Mouse (Mus musculus) left cerebral cortex, adult 2 months (tissue): ENCODE results near the gene Pbx1. TPM values are rescaled to one million over a fixed set of nuclear protein-coding genes. Genes with fewer than 3 reads are reported as not detected.

Source experiments
- DNase-seq, 2 experiments: peaks; one replicate each; pipeline ENCODE4 v3.0.0; 2021 to 2022; ENCODE audit warnings: low spot score in 2 of 2, mixed read lengths in 1 of 2; ENCODE audit errors: extremely low spot score in 1 of 2
- H3K27ac ChIP-seq: fragments of 200-600 bp; 2 replicates; pipeline ENCODE4 v1.8.1; 2022
- H3K4me3 ChIP-seq: fragments of 200-600 bp; 2 replicates; pipeline ENCODE4 v1.8.1; 2022
- CTCF ChIP-seq: fragments of 200-600 bp; IDR thresholded peaks from 2 replicates; pipeline ENCODE4 v1.8.1; 2022; ENCODE audit warnings: antibody characterized with exemption, mild to moderate bottlenecking, moderate library complexity
- intact Hi-C: fragments of 180-260 bp; cut with DNase I; formaldehyde crosslinking; loops from one replicate; pipeline ENCODE4 v1.15.1; 2025
- total RNA-seq, 2 experiments: library from RNA; stranded (reverse); gene quantifications; 2 replicates each; pipeline ENCODE4 v1.2.3; 2021

The Pbx1 gene
- total RNA-seq, 2 experiments from 2014 or later: 140 to 143 TPM

DNA sequence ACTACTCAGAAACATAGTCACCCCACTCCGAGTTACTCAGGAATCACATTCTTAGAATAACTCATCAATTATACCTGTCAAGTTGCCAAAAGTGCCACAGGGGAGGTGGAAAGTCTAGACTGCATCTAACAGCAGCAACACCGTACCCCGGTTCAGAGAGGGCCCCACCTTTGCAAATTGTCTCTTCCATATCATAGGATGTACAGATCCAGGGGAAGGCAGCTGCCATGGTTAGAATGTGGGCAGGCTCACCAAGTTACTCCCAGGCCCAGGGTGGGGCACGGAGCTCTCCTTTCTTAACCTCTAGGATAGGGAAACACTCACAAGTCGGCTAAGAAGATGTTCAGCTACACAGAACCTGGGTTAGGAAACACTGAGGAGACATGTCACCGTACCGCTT lies 29.4 kb downstream of the Pbx1 start:
- no peak overlapping the region for H3K27ac ChIP-seq
- intact Hi-C loops: no loop called here
- no peak for TF ChIP-seq CTCF
- DNase-seq: no peak
- no peak overlapping the region for H3K4me3 ChIP-seq

DNA sequence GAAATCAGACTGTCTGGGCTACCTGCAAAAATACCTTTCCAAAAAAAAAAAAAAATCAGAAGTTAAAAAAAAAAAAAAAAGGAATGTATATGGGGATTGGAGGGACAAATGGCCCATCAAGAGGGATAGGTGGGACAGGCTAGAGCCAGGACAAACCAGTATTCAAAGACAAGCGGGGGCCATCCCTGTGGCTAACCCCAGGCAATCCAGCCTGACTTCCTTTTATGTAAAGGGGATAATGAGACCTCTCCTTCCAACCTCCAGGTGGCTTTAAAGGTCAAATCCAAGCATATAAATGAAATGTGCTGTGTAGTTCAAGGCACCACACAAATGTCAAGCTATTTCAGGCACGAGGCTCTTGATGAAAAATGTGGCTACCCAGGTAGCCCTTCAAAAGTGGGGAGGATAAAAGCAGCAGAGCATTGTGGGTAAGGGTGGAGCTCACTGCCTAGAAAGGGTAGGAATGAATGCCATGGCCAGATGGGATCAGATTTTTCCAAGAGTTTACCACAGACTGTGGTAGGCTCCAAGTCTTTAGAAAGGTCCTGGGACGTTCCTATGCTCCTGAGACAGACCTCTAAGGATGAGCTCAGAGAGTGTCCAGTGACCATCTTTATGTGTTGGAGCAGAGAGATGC lies 36.4 kb downstream of the Pbx1 start:
- H3K4me3 ChIP-seq: no peak overlapping the region
- H3K27ac ChIP-seq: no peak overlapping the region
- TF ChIP-seq CTCF: no peak
- intact Hi-C loops: no loop called here
- no peak for DNase-seq

DNA sequence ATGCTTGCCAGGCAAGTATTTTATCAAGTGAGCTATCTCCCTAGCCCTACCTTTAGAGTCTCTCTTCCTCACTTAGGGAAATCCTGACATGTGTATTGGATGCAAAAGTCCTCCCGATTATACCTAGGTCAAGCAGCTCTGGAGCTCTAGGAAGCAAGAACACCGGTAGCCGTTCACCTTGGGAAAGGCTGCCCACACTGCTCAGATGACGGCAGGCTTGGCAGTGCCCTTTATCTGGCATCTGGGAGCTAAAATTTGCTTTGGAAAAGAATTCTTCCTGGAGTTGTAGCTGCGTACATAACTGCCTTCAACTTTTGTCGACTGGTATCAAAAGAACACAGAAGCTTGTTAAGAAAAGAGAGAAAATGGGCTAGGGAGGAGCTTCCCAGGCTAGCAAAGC lies 37.5 kb downstream of the Pbx1 start:
- intact Hi-C loops: no loop called here
- Histone ChIP-seq H3K27ac (peak overlapping the region; percentile 32; the same call in 1 of the 2 replicates), H3K4me3 (no peak overlapping the region)
- no peak for DNase-seq
- no peak for TF ChIP-seq CTCF

DNA sequence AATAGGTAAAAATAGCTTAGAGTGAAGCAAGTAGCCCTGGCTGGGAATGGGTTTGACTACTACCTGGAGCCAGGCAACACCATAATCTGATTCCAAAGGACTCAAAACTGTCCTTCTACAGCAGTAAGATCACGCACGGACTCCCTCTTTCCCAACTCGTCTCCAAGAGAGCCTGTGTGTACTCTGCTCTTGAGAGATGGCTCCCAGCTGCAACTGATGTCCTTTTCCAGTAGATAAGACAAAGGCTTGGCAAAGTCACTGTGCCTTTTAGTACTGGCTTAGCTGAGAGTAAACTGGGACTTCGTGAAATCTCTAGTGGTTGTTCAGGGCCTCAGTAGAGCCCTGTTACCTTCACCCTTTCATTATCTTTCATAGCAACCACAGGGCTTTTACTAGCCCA lies 38.6 kb downstream of the Pbx1 start:
- intact Hi-C loops: no loop called here

DNA sequence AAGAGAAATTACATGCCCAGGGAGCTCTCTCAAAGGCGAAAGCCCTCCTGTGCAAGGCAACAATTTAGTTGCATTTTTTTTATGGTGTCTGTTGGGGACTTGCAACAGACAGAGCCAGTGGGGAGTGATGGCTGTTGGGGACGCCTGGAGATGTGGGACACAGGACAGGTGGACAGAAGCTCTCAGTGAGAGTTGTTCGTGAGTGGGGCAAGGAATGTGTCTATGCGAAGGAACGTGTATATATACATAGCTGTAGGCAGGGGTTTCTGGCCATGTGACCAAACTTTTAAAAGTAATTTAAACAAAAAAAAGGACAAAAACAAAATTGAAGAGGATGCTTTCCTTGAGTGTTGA lies 39.6 kb downstream of the Pbx1 start:
- H3K4me3 ChIP-seq: no peak overlapping the region
- no peak for DNase-seq
- no peak for TF ChIP-seq CTCF
- intact Hi-C loops: no loop called here
- peak overlapping the region; percentile 69 for H3K27ac ChIP-seq

More for the DNA sequence above, 38.6 kb downstream of the Pbx1 start:
- no peak for TF ChIP-seq CTCF
- peak overlapping the region; percentile 44; the same call in 1 of the 2 replicates for H3K27ac ChIP-seq
- no peak overlapping the region for H3K4me3 ChIP-seq
- DNase-seq: no peak

DNA sequence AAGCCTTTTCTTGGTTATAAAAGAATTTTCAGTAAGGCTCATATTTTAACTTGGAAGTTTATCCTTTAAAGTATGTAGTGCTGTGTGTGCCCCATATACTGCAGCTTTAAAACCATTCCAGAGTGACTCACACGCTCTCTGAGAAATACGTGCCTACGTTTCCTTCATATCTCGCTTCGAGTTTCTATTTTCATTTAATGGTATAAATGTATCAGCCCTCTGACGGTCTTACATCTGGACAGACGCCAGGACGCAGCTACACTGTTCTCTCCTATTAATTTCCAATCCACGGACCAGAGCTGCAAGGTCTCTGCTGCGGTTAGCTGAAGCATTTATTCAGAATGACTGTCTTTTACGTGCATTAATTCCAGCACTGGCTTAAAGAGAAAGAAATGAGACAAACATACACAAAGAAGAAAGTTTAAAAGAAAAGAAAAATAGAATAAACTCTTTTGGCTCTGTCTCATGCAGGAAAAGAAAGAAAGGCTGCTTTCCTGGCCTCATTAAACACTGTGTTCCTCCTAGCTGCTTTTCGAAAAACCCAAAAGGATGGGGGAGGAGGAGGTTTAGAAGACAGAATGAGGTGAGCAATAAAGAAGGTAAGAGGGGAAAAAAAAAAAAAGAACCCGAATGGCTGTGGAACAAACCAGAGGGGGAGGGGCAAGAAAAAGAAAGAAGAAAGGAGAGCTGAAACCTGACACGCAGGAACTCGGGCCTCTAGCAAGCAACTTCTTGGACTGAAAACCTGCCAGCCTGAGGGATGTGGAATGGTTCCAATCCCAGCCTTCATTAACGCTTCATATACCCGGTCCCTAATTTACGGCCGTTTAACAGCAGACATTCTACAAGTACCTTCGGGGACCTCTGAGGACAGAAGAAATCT lies 40.2 kb downstream of the Pbx1 start:
- H3K27ac ChIP-seq: peak overlapping the region; percentile 69
- TF ChIP-seq CTCF: no peak
- intact Hi-C loops: loop anchor here (2.0 kb wide), 1 partner anchor 37 kb away; no protein-coding TSS in a partner anchor
- no peak for DNase-seq
- H3K4me3 ChIP-seq: peak overlapping the region; percentile 7; the same call in 1 of the 2 replicates

DNA sequence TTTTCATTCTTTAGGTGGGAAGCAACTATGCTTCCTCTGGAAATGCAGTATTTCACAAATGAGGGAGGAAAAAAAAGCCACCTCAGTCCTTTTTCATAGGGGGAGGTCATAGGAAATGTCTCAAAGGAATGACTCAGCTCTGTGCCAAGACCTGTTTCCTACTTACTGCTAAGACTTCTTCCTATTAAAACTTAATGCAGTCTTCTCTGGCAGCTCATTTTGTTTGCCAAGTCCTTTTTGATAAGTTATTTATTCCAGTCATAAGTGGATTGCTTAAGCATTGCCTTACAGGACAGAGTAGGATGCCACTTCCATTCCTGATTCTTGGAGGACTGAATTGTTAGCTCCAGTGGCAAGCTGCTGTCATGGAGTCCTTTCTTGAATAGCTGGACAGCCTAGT lies 41.3 kb downstream of the Pbx1 start:
- intact Hi-C loops: loop anchor here (2.0 kb wide), 1 partner anchor 38 kb away; no protein-coding TSS in a partner anchor
- DNase-seq: no peak
- no peak overlapping the region; the same call in 1 of the 2 replicates for H3K27ac ChIP-seq
- H3K4me3 ChIP-seq: no peak overlapping the region
- TF ChIP-seq CTCF: no peak

DNA sequence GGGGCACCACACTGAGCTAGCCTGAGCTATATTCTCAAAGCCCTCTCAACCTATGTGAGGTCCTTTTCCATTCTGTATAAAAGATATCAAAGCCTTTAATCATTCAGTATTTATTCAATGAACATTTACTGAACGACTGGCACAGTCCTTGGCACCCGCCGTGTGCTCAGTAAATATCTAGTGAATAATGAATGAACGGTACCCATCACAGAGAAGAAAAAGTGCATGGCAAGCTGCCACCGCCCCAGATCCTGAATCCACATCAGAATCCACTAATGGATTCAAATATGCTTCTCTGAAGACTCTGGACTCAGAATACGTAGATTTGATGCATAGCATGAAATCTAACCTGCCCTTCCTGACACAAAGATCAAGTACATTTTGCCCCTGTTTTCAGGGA lies 45.9 kb downstream of the Pbx1 start:
- no peak for TF ChIP-seq CTCF
- no peak overlapping the region for H3K4me3 ChIP-seq
- DNase-seq: no peak
- peak overlapping the region; percentile 69 for H3K27ac ChIP-seq
- intact Hi-C loops: no loop called here

DNA sequence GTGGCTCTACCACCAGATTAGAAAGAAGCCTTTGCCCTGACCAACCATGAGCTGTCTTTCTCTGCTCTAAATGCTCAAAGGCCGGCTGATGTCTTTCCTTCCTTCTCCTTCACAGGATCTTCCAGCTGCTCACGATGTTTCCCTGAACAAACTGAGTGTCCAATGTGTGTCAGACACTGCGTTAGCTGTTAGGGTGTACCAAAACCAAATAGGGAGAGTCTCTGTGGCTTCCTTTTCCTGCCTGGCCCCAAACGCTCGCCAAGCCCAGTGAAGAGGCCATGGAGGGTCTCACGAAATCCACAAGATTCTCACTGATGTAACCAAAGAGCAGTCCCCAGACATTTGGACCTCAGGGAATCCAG lies 47.5 kb downstream of the Pbx1 start:
- DNase-seq: no peak
- no peak for TF ChIP-seq CTCF
- intact Hi-C loops: loop anchor here (2.0 kb wide), 1 partner anchor 34 kb away; no protein-coding TSS in a partner anchor
- Histone ChIP-seq H3K27ac (peak overlapping the region; percentile 34), H3K4me3 (no peak overlapping the region)

DNA sequence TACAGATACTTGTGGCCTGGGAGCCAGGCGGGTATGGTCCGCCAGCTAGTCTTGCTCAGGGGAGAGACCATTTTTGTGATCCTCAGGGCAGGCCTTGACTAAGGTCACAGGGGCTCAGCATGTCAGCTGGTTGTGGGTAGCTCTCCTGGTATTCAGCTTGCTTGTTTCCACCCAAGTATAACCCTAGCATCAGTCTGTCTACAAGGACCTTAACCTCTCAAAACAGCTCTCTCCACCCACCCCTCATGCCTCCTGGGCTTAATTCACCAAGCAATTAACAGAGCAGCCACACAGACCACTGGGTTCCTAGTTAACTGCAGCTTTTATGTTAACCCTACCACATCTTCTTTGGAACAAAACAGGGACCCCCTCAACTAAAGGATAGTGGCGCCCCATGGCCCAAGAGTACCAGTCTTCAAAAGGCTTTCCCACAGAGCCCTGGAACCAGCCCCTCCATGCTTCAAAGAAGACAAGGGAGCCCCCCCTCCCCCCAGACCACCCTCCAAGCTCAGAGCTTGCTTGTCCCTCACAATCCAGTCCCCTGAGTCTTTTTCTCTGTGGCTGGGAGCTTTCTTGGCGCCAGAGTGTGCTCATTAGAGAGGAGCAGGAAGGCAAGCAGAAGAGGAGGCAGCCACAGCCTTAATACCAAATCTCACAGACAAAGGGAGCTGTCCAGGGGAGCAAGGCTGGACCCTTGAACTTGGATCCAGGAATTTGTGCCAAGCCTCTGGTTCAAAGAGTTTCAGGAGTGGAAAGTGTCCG lies 48.1 kb downstream of the Pbx1 start:
- peak overlapping the region; percentile 78 for H3K27ac ChIP-seq
- TF ChIP-seq CTCF: no peak
- intact Hi-C loops: loop anchor here (2.0 kb wide), 2 partner anchors 35 to 41 kb away; no protein-coding TSS in a partner anchor
- DNase-seq: no peak
- H3K4me3 ChIP-seq: no peak overlapping the region

DNA sequence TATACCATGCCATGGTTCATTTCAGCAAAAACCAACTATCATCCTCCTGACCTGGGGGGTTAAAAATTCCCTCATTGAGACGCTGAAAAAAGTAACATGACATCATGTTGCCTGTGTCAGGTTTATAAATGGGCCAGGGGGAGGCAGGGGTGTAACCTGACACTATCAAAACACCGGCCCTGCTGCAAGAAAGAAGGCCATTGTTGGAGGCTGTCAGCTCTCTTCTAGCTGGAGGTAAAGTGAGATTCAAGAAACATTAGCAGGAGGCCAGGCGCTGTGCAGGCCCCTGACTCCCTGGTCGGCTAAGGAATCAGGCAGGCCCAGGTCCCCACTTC lies 49.3 kb downstream of the Pbx1 start:
- no peak for TF ChIP-seq CTCF
- Histone ChIP-seq H3K27ac (peak overlapping the region; percentile 78; the same call in 1 of the 2 replicates), H3K4me3 (no peak overlapping the region)
- intact Hi-C loops: loop anchor here (2.0 kb wide), 1 partner anchor 42 kb away; no protein-coding TSS in a partner anchor
- DNase-seq: no peak
